Mouse (Mus musculus) midbrain, postnatal 0 days (tissue): ENCODE data around the gene Abcg2. TPM values are rescaled to one million over a fixed set of nuclear protein-coding genes. Genes with fewer than 3 reads are reported as not detected.
"Not testable (repeated sequence)": the region's sequence is repeated elsewhere in the genome, so short reads cannot be mapped to it uniquely, and the experiment has no call there.

ENCODE experiments used
- ATAC-seq: fragments of 200-750 bp; cut with Nextera tagmentation; 2 replicates; pipeline ENCODE4 v1.8.0; 2017; ENCODE audit warnings: moderate number of reproducible peaks, mild to moderate bottlenecking, moderate TSS enrichment, moderate library complexity; ENCODE audit not compliant: low FRiP score
- DNase-seq: peaks from one replicate; pipeline ENCODE4 v3.0.0-alpha.2; 2015; ENCODE audit warnings: low spot score
- H3K27ac ChIP-seq: fragments of 300-500 bp; sonication (generic); 2 replicates; pipeline ENCODE4 v1.5.1; 2014; ENCODE audit warnings: low read depth, mild to moderate bottlenecking, low read length, mixed read lengths
- H3K27me3 ChIP-seq: fragments of 300-500 bp; sonication (generic); 2 replicates; pipeline ENCODE4 v1.6.1; 2014; ENCODE audit warnings: low read length, control low read depth, mixed read lengths; ENCODE audit not compliant: insufficient read depth
- H3K36me3 ChIP-seq: fragments of 300-500 bp; sonication (generic); 2 replicates; pipeline ENCODE4 v1.6.1; 2014; ENCODE audit warnings: low read length, control low read depth, mixed read lengths; ENCODE audit not compliant: insufficient read depth
- H3K4me1 ChIP-seq: fragments of 300-500 bp; sonication (generic); 2 replicates; pipeline ENCODE4 v1.6.1; 2014; ENCODE audit warnings: mild to moderate bottlenecking, control low read depth, antibody characterized with exemption, low read length, mixed read lengths; ENCODE audit not compliant: insufficient read depth
- H3K4me2 ChIP-seq: fragments of 300-500 bp; sonication (generic); 2 replicates; pipeline ENCODE4 v1.6.1; 2014; ENCODE audit warnings: low read depth, mild to moderate bottlenecking, low read length, mixed read lengths; ENCODE audit not compliant: poor library complexity, severe bottlenecking
- H3K4me3 ChIP-seq: fragments of 300-500 bp; sonication (generic); 2 replicates; pipeline ENCODE4 v1.5.1; 2014; ENCODE audit warnings: low read depth, mild to moderate bottlenecking, low read length, moderate library complexity
- H3K9ac ChIP-seq: fragments of 300-500 bp; sonication (generic); replicated peaks from 2 replicates; pipeline ENCODE4 v1.6.1; 2014; ENCODE audit warnings: mild to moderate bottlenecking, low read length, moderate library complexity, mixed read lengths; ENCODE audit not compliant: poor library complexity, severe bottlenecking
- H3K9me3 ChIP-seq: fragments of 300-500 bp; sonication (generic); 2 replicates; pipeline ENCODE4 v1.6.1; 2016; ENCODE audit warnings: low read length, control low read depth
- CTCF ChIP-seq: IDR thresholded peaks from 2 replicates; pipeline ENCODE4 v1.5.1; 2016; ENCODE audit warnings: antibody characterized with exemption, mild to moderate bottlenecking
- WGBS: fragments of 180-500 bp; shearing (Covaris S2); extraction: QIAGEN DNeasy Blood & Tissue Kit; methylation state at CpG from one replicate; pipeline ENCODE4 v1.1.7; 2014; 5-methylcytosine and 5-hydroxymethylcytosine counted together
- polyA plus RNA-seq: library from polyadenylated mRNA; unstranded; fragments of >200 nt; fragmentation: Nextera tagmentation; extraction: Ambion mirVana; gene quantifications from 2 replicates; pipeline ENCODE4 v1.2.1, GENCODE M21; 2015
- total RNA-seq: library from RNA; depleted of rRNA; stranded (reverse); fragments of >200 nt; gene quantifications from 2 replicates; pipeline ENCODE4 v1.2.3, GENCODE M21; 2014

Gene Abcg2
- total and polyA plus RNA-seq, 2 experiments from 2014 or later = 25.2 to 29.0 TPM

DNA sequence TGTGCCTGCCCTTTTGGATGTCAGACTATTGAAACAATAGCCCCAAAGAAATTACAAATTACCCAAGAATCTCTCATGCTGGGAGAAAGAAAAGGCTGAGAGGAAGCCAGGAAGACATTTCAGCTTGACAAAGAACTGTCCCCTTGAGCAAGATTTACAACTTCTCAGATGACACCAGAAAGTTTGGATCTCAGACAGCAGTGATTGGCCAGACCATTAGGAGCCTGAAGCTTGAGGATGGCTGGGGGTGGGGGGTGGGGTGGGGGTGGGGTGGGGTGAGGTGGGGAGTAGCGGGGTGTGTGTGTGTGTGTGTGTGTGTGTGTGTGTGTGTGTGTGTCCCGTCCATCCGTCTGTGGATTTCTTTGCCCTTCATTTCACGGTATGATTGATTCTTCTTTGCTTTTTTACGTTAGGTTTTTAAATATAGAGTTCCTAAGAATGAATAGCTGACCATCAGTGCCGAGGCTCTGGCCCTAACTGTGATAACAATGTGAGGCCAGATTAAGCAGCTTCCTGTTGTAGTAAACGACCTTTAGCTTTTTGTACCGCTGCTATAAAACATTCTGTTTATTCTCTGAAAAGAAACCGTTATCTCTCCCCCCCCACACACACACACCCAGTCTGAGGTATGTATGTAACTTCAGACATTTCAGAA lies 11.4 kb downstream of the Abcg2 start:
- peak overlapping the region; percentile 46 for H3K4me2 ChIP-seq
- H3K9me3 ChIP-seq, H3K27ac ChIP-seq, H3K4me1 ChIP-seq, H3K36me3 ChIP-seq, H3K27me3 ChIP-seq, DNase-seq: not testable (repeated sequence)
- WGBS = 4% methylated on average over 9 of the region's 9 CpGs
- peak overlapping the region; percentile 35 for H3K4me3 ChIP-seq
- peak; percentile 22; the same call in 1 of the 2 replicates for ATAC-seq
- H3K9ac ChIP-seq = peak overlapping the region; percentile 29; the same call in 1 of the 2 replicates

- H3K9ac ChIP-seq = peak overlapping the region; percentile 29; the same call in 1 of the 2 replicates
- peak overlapping the region; percentile 46 for H3K4me2 ChIP-seq
- peak; percentile 56; the same call in 1 of the 2 replicates for ATAC-seq
- no peaks in the 10 kb centered on the region for H3K27me3 ChIP-seq
- WGBS = 16% methylated on average over 16 of the region's 16 CpGs
- H3K4me3 ChIP-seq = peak overlapping the region; percentile 35
- H3K27ac ChIP-seq = no peak overlapping the region; the same call in 1 of the 2 replicates
- TF ChIP-seq CTCF = no peak
- H3K9me3 ChIP-seq = no peaks in the 10 kb centered on the region
- H3K4me1 ChIP-seq = no peaks in the 10 kb centered on the region
- peak; percentile 47 for DNase-seq
- H3K36me3 ChIP-seq = no peaks in the 10 kb centered on the region
These were observed 12.0 kb downstream of the Abcg2 start for GRCm38 (mm10) chr6:58596294-58596653.

GRCm38 (mm10) chr6:58602119-58602518 lies 17.8 kb downstream of the Abcg2 start:
- H3K9ac ChIP-seq, H3K27me3 ChIP-seq, DNase-seq, ATAC-seq, H3K9me3 ChIP-seq, H3K4me3 ChIP-seq, H3K4me1 ChIP-seq, H3K27ac ChIP-seq, H3K36me3 ChIP-seq, H3K4me2 ChIP-seq: not testable (repeated sequence)
- 91% methylated on average over 1 of the region's 1 CpGs for WGBS

GRCm38 (mm10) chr6:58602991-58603390 lies 18.7 kb downstream of the Abcg2 start:
- H3K36me3 ChIP-seq, H3K9me3 ChIP-seq, H3K9ac ChIP-seq, H3K27ac ChIP-seq, ATAC-seq, H3K4me3 ChIP-seq, H3K4me2 ChIP-seq, DNase-seq, H3K4me1 ChIP-seq, H3K27me3 ChIP-seq: not testable (repeated sequence)

GRCm38 (mm10) chr6:58603485-58604090 lies 19.3 kb downstream of the Abcg2 start:
- not testable (repeated sequence) for H3K27me3 ChIP-seq, H3K27ac ChIP-seq, H3K9ac ChIP-seq, H3K4me3 ChIP-seq, H3K4me1 ChIP-seq, H3K4me2 ChIP-seq, H3K9me3 ChIP-seq, H3K36me3 ChIP-seq
- ATAC-seq (peak; percentile 63; the same call in 1 of the 2 replicates), DNase-seq (peak; percentile 53)
- 81% methylated on average over 3 of the region's 3 CpGs for WGBS
- TF ChIP-seq CTCF = peak; percentile 72

DNA sequence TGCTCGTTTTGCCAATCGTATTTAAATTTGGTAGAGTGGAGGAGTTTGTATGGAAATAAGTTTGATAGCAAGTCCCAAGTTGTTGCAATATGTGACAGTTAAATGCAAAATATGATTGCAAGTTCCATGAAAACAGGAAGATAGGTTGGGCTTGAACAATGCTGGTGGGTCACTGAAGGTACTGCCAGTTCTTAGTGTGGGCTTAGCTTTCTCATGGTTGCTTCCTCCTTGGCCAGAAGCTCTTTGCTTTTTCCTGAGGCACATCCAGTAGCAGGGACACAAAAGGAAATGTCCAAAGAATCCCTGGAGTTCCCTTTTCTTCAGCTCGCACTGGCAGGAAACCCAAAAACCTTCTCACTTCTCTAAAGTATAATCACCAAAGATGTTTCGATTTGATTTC lies 22.3 kb downstream of the Abcg2 start:
- 83% methylated on average over 4 of the region's 4 CpGs for WGBS
- no peak for ATAC-seq
- TF ChIP-seq CTCF = no peak

More for the DNA sequence above, 22.3 kb downstream of the Abcg2 start:
- Histone ChIP-seq H3K36me3 (no peaks in the 10 kb centered on the region), H3K4me2 (no peak overlapping the region), H3K9me3 (peaks cover 17% of the 10 kb centered on the region), H3K27me3 (no peaks in the 10 kb centered on the region), H3K4me3 (no peak overlapping the region), H3K4me1 (no peaks in the 10 kb centered on the region), H3K9ac (no peak overlapping the region), H3K27ac (no peak overlapping the region)
- no peak for DNase-seq
